Mouse (Mus musculus): ENCODE results near the gene Ciz1. TPM values are rescaled to one million over a fixed set of nuclear protein-coding genes. Genes with fewer than 3 reads are reported as not detected.

Ciz1 gene
- polyA plus RNA-seq, 1 experiment from 2014 or later = 20.1 TPM

- Histone ChIP-seq H3K27me3 (replicated peaks; ENCODE audit: control insufficient read depth, insufficient read depth, low read length) (no peaks in the 10 kb centered on the region), H3K36me3 (ENCODE audit: control insufficient read depth, insufficient read depth) (peaks cover 25% of the 10 kb centered on the region; the same call in 1 of the 2 replicates), H3K4me2 (replicated peaks; ENCODE audit: low read depth) (peak overlapping the region; percentile 13; the same call in 1 of the 2 replicates), H3K27ac (ENCODE audit: low read depth, low read length) (peak overlapping the region; percentile 46), H3K4me1 (replicated peaks; ENCODE audit: control insufficient read depth, insufficient read depth, low read length) (no peaks in the 10 kb centered on the region), H3K9me3 (ENCODE audit: control insufficient read depth) (no peaks in the 10 kb centered on the region), H3K4me3 (ENCODE audit: low read depth, low read length) (no peak overlapping the region), H3K9ac (ENCODE audit: low read depth, low read length) (no peak overlapping the region)
- no peak for ATAC-seq
- whole genome bisulfite sequencing = 49% methylated on average over 9 of the region's 9 CpGs
- TF ChIP-seq CTCF (IDR thresholded peaks at IDR 0.05; ENCODE audit: low read depth) = no peak
Measured at GRCm38 (mm10) chr2:32319586-32320580, 32.2 kb upstream of the Ciz1 start.

DNA sequence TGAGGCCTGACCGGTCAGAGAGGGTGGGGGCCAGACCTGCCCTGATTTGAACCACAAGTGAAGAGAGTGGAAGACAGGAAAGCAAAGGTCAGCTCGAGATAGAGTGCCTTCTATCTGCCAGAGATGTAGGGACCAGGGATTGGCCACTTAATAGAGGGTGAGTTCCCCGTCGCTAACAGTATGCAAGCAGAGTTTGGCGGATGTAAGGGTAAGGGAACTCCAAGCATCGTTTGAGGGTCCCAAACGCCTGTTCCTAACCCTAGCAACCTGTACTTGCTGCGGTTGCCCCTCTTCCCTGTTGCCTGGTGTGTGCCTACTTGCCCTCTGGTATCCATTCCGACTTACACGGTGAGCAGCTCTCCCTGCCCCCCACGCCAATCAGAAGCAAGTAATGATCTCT lies 31.4 kb upstream of the Ciz1 start:
- H3K27me3 ChIP-seq (replicated peaks; ENCODE audit: control insufficient read depth, insufficient read depth, low read length) = no peaks in the 10 kb centered on the region
- no peak for TF ChIP-seq CTCF (IDR thresholded peaks at IDR 0.05; ENCODE audit: low read depth)
- WGBS = 72% methylated on average over 11 of the region's 11 CpGs
- H3K4me2 ChIP-seq (replicated peaks; ENCODE audit: low read depth) = no peak overlapping the region
- no peaks in the 10 kb centered on the region for H3K4me1 ChIP-seq (replicated peaks; ENCODE audit: control insufficient read depth, insufficient read depth, low read length)
- no peak overlapping the region for H3K9ac ChIP-seq (ENCODE audit: low read depth, low read length)
- peak overlapping the region; percentile 46; the same call in 1 of the 2 replicates for H3K27ac ChIP-seq (ENCODE audit: low read depth, low read length)
- H3K9me3 ChIP-seq (ENCODE audit: control insufficient read depth) = no peaks in the 10 kb centered on the region
- ATAC-seq = no peak
- no peak overlapping the region for H3K4me3 ChIP-seq (ENCODE audit: low read depth, low read length)
- H3K36me3 ChIP-seq (ENCODE audit: control insufficient read depth, insufficient read depth) = peaks cover 22% of the 10 kb centered on the region; the same call in 1 of the 2 replicates

DNA sequence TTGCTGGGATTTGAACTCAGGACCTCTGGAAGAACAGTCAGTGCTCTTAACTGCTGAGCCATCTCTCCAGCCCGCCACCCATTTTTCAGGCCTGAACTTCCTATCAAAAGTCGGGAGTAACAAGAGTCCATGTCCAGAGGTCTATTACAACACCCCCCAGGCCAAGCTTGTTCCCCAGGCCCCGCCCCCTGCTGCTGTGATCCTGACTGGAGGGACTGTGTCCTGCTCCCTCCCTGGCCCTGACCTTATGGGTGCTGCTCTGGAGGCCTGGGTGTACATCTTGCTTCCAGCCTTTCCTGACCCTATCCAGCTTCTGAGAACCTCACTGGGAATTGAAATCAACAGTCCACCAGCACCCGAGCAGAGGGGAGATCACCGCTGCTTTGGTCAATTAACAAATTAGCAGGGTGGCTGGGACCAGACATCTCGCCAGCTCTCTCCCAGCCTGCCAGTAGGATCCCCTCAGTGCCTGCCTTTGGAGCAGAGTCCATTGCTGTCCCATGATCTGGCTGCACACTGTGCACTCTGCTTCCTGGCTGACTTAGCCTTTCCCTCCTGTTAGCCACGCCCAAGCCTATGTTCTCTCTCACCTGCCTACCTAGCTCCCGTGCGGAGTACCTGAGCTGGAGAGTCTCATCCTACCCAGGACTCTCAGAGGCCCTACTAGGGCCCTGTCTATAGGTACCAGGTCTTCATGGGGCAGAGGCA lies 30.4 kb upstream of the Ciz1 start:
- Histone ChIP-seq H3K36me3 (ENCODE audit: control insufficient read depth, insufficient read depth) (peaks cover 22% of the 10 kb centered on the region; the same call in 1 of the 2 replicates), H3K27ac (ENCODE audit: low read depth, low read length) (peak overlapping the region; percentile 93), H3K4me2 (replicated peaks; ENCODE audit: low read depth) (no peak overlapping the region), H3K4me1 (replicated peaks; ENCODE audit: control insufficient read depth, insufficient read depth, low read length) (no peaks in the 10 kb centered on the region), H3K9ac (ENCODE audit: low read depth, low read length) (no peak overlapping the region), H3K27me3 (replicated peaks; ENCODE audit: control insufficient read depth, insufficient read depth, low read length) (no peaks in the 10 kb centered on the region), H3K4me3 (ENCODE audit: low read depth, low read length) (no peak overlapping the region), H3K9me3 (ENCODE audit: control insufficient read depth) (no peaks in the 10 kb centered on the region)
- peak; percentile 85 for ATAC-seq
- WGBS = 48% methylated on average over 9 of the region's 9 CpGs
- no peak for TF ChIP-seq CTCF (IDR thresholded peaks at IDR 0.05; ENCODE audit: low read depth)

DNA sequence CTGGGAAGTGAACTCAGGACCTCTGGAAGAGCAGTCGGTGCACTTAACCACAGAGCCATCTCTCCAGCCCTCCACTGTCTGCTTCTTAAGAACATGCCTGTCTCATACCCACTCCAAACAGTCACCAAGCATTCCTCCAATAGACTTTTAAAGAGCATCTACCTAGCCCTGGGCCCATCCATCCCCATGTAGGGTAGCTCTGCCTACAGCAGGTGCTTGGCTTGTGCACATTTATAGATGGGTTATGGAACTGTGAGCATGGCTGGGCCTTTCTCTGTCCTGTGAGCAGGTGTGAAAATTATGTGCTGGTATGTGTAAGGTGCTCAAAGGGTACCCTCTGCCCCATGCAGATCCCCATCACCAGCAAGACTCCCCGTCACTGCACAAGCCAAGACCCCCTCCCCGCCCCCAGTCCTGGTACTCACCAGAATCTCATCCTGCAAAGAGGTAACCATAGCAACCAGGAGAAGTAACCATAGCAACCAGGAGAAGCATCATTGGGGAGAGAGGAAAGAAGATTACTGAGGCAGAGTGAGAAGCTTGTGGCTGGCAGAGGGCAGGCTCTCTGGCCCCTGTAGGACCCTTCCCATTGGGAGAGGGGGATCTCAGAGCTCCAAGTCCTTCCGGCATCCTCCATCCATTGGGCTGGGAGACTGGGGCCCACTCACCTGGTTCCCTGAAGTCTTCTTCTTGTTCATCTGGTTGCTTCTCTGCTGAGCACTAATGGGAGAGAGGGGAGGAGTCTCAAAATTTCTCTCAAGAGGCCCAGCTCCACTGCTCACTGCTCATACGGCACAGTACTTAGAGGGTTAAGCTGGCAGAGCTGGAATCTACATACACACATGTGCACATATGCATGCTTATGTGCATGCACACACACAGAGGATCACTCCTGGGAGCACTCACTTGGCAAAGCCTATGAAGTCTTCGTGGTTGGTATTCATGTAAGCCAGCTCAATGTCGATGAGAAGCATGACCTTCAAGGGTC lies 29.1 kb upstream of the Ciz1 start:
- ATAC-seq = no peak
- H3K27ac ChIP-seq (ENCODE audit: low read depth, low read length) = no peak overlapping the region
- peaks cover 18% of the 10 kb centered on the region; the same call in 1 of the 2 replicates for H3K36me3 ChIP-seq (ENCODE audit: control insufficient read depth, insufficient read depth)
- H3K27me3 ChIP-seq (replicated peaks; ENCODE audit: control insufficient read depth, insufficient read depth, low read length) = no peaks in the 10 kb centered on the region
- no peaks in the 10 kb centered on the region for H3K4me1 ChIP-seq (replicated peaks; ENCODE audit: control insufficient read depth, insufficient read depth, low read length)
- H3K4me2 ChIP-seq (replicated peaks; ENCODE audit: low read depth) = no peak overlapping the region
- no peak overlapping the region for H3K4me3 ChIP-seq (ENCODE audit: low read depth, low read length)
- WGBS = 84% methylated on average over 7 of the region's 7 CpGs
- TF ChIP-seq CTCF (IDR thresholded peaks at IDR 0.05; ENCODE audit: low read depth) = no peak
- no peak overlapping the region for H3K9ac ChIP-seq (ENCODE audit: low read depth, low read length)
- H3K9me3 ChIP-seq (ENCODE audit: control insufficient read depth) = no peaks in the 10 kb centered on the region

GRCm38 (mm10) chr2:32324322-32324721 lies 27.8 kb upstream of the Ciz1 start:
- H3K36me3 ChIP-seq (ENCODE audit: control insufficient read depth, insufficient read depth) = peaks cover 16% of the 10 kb centered on the region; the same call in 1 of the 2 replicates
- H3K9me3 ChIP-seq (ENCODE audit: control insufficient read depth) = no peaks in the 10 kb centered on the region
- 63% methylated on average over 4 of the region's 4 CpGs for WGBS
- no peak overlapping the region for H3K4me2 ChIP-seq (replicated peaks; ENCODE audit: low read depth)
- no peaks in the 10 kb centered on the region for H3K4me1 ChIP-seq (replicated peaks; ENCODE audit: control insufficient read depth, insufficient read depth, low read length)
- peak; percentile 42 for TF ChIP-seq CTCF (IDR thresholded peaks at IDR 0.05; ENCODE audit: low read depth)
- no peak overlapping the region for H3K9ac ChIP-seq (ENCODE audit: low read depth, low read length)
- no peak overlapping the region for H3K4me3 ChIP-seq (ENCODE audit: low read depth, low read length)
- no peak for ATAC-seq
- no peaks in the 10 kb centered on the region for H3K27me3 ChIP-seq (replicated peaks; ENCODE audit: control insufficient read depth, insufficient read depth, low read length)
- no peak overlapping the region for H3K27ac ChIP-seq (ENCODE audit: low read depth, low read length)
